8 mouse cellular contexts compared by ENCODE assay signal in genomic region chr11:58846919-58847461, GRCm38 (mm10). TPM values are rescaled to one million over a fixed set of nuclear protein-coding genes. Genes with fewer than 3 reads are reported as not detected.
DNase-seq lines count a peak whose midpoint lies in the region; ATAC-seq lines count a peak whose summit lies in the region.

Gene Gm12258, plus strand, starts transcription at chr11:58847158.

- WGBS in intestine, embryonic 14.5 days, result under 1% methylated on average over 24 of the region's 24 CpGs

- H3K27me3 ChIP-seq in intestine, embryonic 14.5 days (replicated peaks; ENCODE audit: control insufficient read depth, insufficient read depth, low read length), result no peaks in the 10 kb centered on the region

- peak within 1 kb of the TSS; percentile 84 for H3K4me2 ChIP-seq in intestine, embryonic 14.5 days (ENCODE audit: low read length)

- ATAC-seq in intestine, embryonic 14.5 days (replicated peaks; ENCODE audit: low FRiP score, low TSS enrichment, low read depth), result peak; percentile 100

- peak within 1 kb of the TSS; percentile 79 for H3K9ac ChIP-seq in intestine, embryonic 14.5 days (ENCODE audit: low read length)

- DNase-seq in adrenal gland, adult 18-20 months (ENCODE audit: low spot score in 2 of 2), result peak; percentile 67 to 78
- peak; percentile 95 for DNase-seq in embryo, embryonic 11 days
- peak; percentile 84 for DNase-seq in gastrocnemius, postnatal 25 days
- DNase-seq in intestine, embryonic 14.5 days (ENCODE audit: low spot score), result peak; percentile 88
- peak; percentile 96 to 98 for DNase-seq in left cerebral cortex, postnatal 14 days (ENCODE audit: low spot score in 2 of 2)
- peak; percentile 99 for DNase-seq in mesoderm, embryonic 11.5 days (ENCODE audit: low read depth, low spot score)
- DNase-seq in right cerebral cortex, postnatal 36 days (ENCODE audit: low spot score in 2 of 2), result peak; percentile 86 to 89
- peak; percentile 93 for DNase-seq in yolk sac, embryonic 10.5 days (ENCODE audit: low spot score)

- peaks cover 23% of the 10 kb centered on the region for H3K36me3 ChIP-seq in intestine, embryonic 14.5 days (ENCODE audit: control insufficient read depth, insufficient read depth, low read length)

- intact Hi-C loops in left cerebral cortex, postnatal 14 days (cut with DNase I), result no loop called here

- peak within 1 kb of the TSS; percentile 85 for H3K4me3 ChIP-seq in intestine, embryonic 14.5 days (ENCODE audit: low read depth, low read length)

- H3K9me3 ChIP-seq in intestine, embryonic 14.5 days (ENCODE audit: control insufficient read depth, low read length), result no peaks in the 10 kb centered on the region

- H3K27ac ChIP-seq in intestine, embryonic 14.5 days (ENCODE audit: low read depth), result no peak within 1 kb of the TSS

- peaks cover 6% of the 10 kb centered on the region for H3K4me1 ChIP-seq in intestine, embryonic 14.5 days (replicated peaks; ENCODE audit: control insufficient read depth, insufficient read depth, low read length)

RNA-seq across cellular contexts. Expression of gene Gm12258, which starts in this region (rescaled TPM):
- 1 to 10 TPM; 4.1 to 5.7 TPM for total RNA-seq in adrenal gland, adult 18-20 months (2021)
- total RNA-seq in gastrocnemius, postnatal 25 days (2021), result 1 to 10 TPM in 1 of 2 experiments, under 1 TPM in 1; 0.61 to 1.0 TPM
- 9.4 and 10.6 TPM in 2 replicates for polyA plus RNA-seq in intestine, embryonic 14.5 days (2014; fragmentation: Nextera tagmentation; extraction: Ambion mirVana)
- total RNA-seq in left cerebral cortex, postnatal 14 days (2021), result 10 to 100 TPM; 16.7 TPM
